Mouse (Mus musculus): ENCODE data around the gene Sostdc1. TPM values are rescaled to one million over a fixed set of nuclear protein-coding genes. Genes with fewer than 3 reads are reported as not detected.

Sostdc1 gene
- polyA plus RNA-seq (2016; fragmentation: Nextera tagmentation; extraction: Ambion mirVana) = 0.31 and 0.59 TPM in 2 replicates

DNA sequence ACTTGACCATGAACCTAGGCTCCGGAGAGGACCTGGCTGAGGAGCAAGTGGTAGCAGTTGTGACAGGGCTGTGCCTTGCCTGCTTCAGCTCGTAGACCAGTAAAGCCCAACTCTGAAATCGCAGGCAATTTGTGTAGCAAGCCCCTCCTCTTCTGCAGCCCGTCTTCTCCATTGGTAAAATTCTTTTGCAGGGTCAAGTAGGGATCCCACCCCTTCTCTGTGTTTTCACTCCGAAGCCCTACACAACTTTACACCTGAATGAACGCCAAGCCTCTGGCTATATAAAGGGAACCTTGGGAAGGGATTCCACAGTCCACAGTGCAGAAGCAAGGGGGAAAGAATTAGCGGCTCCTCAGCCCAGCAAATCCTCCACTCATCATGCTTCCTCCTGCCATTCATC, at the start of gene Sostdc1:
Sostdc1 (plus strand) TSS at position 224 of the 400 bp plus-strand sequence.
- H3K27me3 ChIP-seq (replicated peaks) = 0 out of 2 replicates have a peak, but pooled peaks cover 5% of the 10 kb centered on the region
- H3K4me3 ChIP-seq = peak within 1 kb of the TSS; percentile 24

DNA sequence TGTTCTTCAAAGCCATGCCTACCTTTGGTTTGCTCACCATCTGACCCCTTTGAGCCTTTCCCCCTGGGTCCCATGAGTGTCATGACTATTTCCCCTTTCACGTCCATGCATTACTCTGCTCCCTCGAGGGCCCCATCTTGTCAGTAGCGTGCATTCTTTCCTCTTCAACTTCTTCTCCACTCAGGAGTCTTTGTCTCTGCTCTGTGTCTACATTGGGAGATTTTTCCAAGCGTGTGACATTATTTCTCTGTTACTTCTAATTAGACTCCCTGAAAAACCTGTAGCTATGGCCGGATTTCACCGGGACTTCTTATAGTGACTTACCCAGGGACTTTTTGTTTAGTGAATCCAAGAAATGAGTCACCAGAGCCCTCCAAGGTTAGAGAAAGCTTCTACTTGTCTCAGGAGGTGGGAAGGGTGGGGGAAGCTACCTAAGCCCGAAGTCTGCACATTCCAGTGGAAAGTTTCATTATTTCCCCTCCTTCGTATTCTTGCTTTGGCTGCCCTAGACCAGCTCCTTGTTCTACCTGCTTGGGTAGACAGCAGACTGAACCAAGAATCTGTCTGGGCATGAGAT, 46.2 kb upstream of the Sostdc1 start:
- Histone ChIP-seq H3K27me3 (replicated peaks) (no peaks in the 10 kb centered on the region), H3K9ac (no peak overlapping the region), H3K4me3 (no peak overlapping the region), H3K4me2 (no peak overlapping the region), H3K27ac (ENCODE audit: poor library complexity, severe bottlenecking) (no peak overlapping the region), H3K36me3 (no peaks in the 10 kb centered on the region), H3K4me1 (replicated peaks) (no peaks in the 10 kb centered on the region), H3K9me3 (replicated peaks) (no peaks in the 10 kb centered on the region; the same call in 1 of the 2 replicates)
- ATAC-seq (ENCODE audit: insufficient number of reproducible peaks, low FRiP score) = no peak
- WGBS = 82% methylated on average over 8 of the region's 8 CpGs

More for the DNA sequence above, at the start of gene Sostdc1:
- Histone ChIP-seq H3K4me2 (peak within 1 kb of the TSS; percentile 59), H3K27ac (ENCODE audit: poor library complexity, severe bottlenecking) (no peak within 1 kb of the TSS), H3K9ac (no peak within 1 kb of the TSS), H3K9me3 (replicated peaks) (no peaks in the 10 kb centered on the region), H3K36me3 (no peaks in the 10 kb centered on the region), H3K4me1 (replicated peaks) (0 out of 2 replicates have a peak, but pooled peaks cover 2% of the 10 kb centered on the region)
- WGBS = 10% methylated on average over 7 of the region's 7 CpGs
- ATAC-seq (ENCODE audit: insufficient number of reproducible peaks, low FRiP score) = no peak

DNA sequence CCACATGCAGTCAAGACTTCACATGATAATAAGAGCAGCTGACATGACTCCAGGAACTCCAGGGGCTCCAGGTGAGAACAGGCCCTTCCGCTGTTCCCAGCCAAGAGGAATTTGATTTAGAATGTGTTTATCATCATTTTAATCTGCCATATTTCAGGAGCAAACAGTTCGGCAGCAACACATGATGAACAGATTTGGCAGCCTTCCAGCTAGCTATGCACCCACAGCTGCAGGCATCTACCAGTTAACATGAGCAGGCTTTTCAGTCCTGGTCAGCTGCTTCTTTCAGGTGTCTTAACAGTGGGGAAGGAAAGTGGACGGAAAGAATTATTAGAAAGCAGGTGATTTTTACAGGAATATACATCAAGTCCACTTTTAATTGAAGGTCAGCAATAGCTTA, 39.1 kb upstream of the Sostdc1 start:
- no peaks in the 10 kb centered on the region for H3K36me3 ChIP-seq
- ATAC-seq (ENCODE audit: insufficient number of reproducible peaks, low FRiP score) = no peak
- H3K9ac ChIP-seq = no peak overlapping the region
- H3K9me3 ChIP-seq (replicated peaks) = no peaks in the 10 kb centered on the region; the same call in 1 of the 2 replicates
- no peaks in the 10 kb centered on the region for H3K4me1 ChIP-seq (replicated peaks)
- no peak overlapping the region for H3K4me2 ChIP-seq
- 71% methylated on average over 3 of the region's 3 CpGs for WGBS
- H3K27me3 ChIP-seq (replicated peaks) = no peaks in the 10 kb centered on the region
- H3K4me3 ChIP-seq = no peak overlapping the region
- no peak overlapping the region for H3K27ac ChIP-seq (ENCODE audit: poor library complexity, severe bottlenecking)

DNA sequence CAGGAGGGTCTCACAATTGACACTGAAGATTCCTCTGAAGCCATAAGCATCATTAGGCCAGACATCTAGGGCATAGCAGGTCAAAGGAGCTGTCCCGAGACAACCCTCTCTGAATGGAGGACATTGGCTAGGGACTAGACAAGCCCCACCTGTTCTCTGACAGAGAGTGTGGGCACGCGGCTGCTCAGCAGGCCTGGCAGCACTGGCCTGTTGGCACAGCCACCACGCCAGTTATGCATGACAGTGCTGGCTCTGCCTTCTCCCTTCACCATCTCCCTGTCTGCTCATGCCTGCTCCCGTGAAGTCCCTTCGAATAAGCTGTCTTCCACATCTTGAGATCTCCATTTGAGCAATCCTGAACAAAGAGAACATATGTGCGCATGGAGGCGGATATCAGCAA, 24.3 kb upstream of the Sostdc1 start:
- H3K4me3 ChIP-seq = no peak overlapping the region
- H3K9ac ChIP-seq = no peak overlapping the region
- H3K27me3 ChIP-seq (replicated peaks) = no peaks in the 10 kb centered on the region
- H3K27ac ChIP-seq (ENCODE audit: poor library complexity, severe bottlenecking) = no peak overlapping the region
- no peaks in the 10 kb centered on the region for H3K9me3 ChIP-seq (replicated peaks)
- ATAC-seq (ENCODE audit: insufficient number of reproducible peaks, low FRiP score) = no peak
- WGBS = 82% methylated on average over 8 of the region's 8 CpGs
- no peaks in the 10 kb centered on the region for H3K4me1 ChIP-seq (replicated peaks)
- H3K4me2 ChIP-seq = no peak overlapping the region
- no peaks in the 10 kb centered on the region for H3K36me3 ChIP-seq

DNA sequence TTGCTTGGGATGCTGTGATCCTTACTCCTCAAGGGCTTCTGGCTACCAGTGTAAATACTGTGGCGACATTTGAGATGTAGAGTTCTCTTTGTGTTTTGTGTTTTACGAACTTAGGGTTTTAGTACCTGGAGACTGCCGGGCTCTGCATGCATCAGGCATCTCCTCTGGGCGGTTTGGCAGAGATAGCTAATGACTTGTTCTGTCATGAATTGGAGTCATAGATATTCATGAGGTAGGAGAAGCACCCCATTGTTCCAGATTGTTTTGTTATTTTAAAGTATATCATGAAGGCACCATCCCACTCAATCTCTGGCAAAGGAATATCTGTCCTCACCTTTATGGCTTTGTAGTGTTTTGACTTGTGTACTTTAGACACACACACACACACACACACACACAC, 23.5 kb upstream of the Sostdc1 start:
- H3K27ac ChIP-seq (ENCODE audit: poor library complexity, severe bottlenecking) = no peak overlapping the region
- 82% methylated on average over 4 of the region's 4 CpGs for WGBS

DNA sequence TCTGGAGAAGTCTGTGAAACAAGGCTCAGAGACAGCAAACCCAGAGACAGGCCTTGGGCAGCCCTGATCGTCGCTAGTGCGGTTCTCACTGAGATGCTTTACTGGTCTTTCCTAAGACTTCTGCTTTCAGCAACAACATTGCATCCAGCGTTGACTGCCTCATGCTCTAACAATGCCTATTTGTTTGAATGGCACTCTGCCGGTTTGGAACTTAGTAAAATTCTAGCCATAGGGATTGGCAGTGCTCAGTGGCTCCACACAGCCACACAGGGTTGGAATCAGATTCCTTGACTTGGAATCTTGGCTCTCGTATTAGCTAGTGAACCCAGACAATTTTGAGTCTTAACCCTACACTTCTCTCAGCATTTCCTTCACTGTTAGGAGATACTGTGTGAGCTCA, 22.6 kb upstream of the Sostdc1 start:
- 78% methylated on average over 6 of the region's 6 CpGs for WGBS

More for the DNA sequence above, 23.5 kb upstream of the Sostdc1 start:
- no peak overlapping the region for H3K4me3 ChIP-seq
- no peaks in the 10 kb centered on the region for H3K27me3 ChIP-seq (replicated peaks)
- no peaks in the 10 kb centered on the region for H3K9me3 ChIP-seq (replicated peaks)
- H3K9ac ChIP-seq = no peak overlapping the region
- H3K4me2 ChIP-seq = no peak overlapping the region
- H3K4me1 ChIP-seq (replicated peaks) = no peaks in the 10 kb centered on the region
- no peak for ATAC-seq (ENCODE audit: insufficient number of reproducible peaks, low FRiP score)
- H3K36me3 ChIP-seq = no peaks in the 10 kb centered on the region

DNA sequence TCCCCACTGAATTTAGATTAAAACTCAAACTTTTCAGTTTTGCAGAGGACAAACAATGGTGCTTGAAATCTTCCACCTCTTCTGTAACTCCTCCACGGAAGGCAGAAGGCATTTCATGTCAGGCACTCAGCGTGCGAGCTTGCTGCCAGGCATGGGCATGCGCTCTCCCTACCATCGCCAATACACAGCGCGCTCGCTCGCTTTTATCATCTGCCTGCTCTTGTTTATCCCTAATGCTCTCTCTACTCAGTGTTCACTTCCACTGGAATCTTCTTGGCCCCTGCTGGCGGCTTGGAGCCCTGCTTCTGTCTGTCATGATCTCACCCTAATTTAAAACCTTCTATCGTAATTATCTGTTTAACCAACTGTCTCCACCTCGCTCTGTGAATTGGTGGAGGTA, 11.6 kb upstream of the Sostdc1 start:
- Histone ChIP-seq H3K9me3 (replicated peaks) (no peaks in the 10 kb centered on the region), H3K9ac (no peak overlapping the region), H3K4me3 (no peak overlapping the region), H3K4me2 (no peak overlapping the region), H3K4me1 (replicated peaks) (no peaks in the 10 kb centered on the region), H3K27ac (ENCODE audit: poor library complexity, severe bottlenecking) (no peak overlapping the region), H3K36me3 (no peaks in the 10 kb centered on the region), H3K27me3 (replicated peaks) (no peaks in the 10 kb centered on the region)
- no peak for ATAC-seq (ENCODE audit: insufficient number of reproducible peaks, low FRiP score)
- WGBS = 74% methylated on average over 12 of the region's 12 CpGs

More for the DNA sequence above, 22.6 kb upstream of the Sostdc1 start:
- Histone ChIP-seq H3K9me3 (replicated peaks) (no peaks in the 10 kb centered on the region), H3K36me3 (no peaks in the 10 kb centered on the region), H3K27ac (ENCODE audit: poor library complexity, severe bottlenecking) (no peak overlapping the region), H3K9ac (no peak overlapping the region), H3K4me3 (no peak overlapping the region), H3K4me2 (no peak overlapping the region), H3K27me3 (replicated peaks) (no peaks in the 10 kb centered on the region), H3K4me1 (replicated peaks) (no peaks in the 10 kb centered on the region)
- no peak for ATAC-seq (ENCODE audit: insufficient number of reproducible peaks, low FRiP score)

DNA sequence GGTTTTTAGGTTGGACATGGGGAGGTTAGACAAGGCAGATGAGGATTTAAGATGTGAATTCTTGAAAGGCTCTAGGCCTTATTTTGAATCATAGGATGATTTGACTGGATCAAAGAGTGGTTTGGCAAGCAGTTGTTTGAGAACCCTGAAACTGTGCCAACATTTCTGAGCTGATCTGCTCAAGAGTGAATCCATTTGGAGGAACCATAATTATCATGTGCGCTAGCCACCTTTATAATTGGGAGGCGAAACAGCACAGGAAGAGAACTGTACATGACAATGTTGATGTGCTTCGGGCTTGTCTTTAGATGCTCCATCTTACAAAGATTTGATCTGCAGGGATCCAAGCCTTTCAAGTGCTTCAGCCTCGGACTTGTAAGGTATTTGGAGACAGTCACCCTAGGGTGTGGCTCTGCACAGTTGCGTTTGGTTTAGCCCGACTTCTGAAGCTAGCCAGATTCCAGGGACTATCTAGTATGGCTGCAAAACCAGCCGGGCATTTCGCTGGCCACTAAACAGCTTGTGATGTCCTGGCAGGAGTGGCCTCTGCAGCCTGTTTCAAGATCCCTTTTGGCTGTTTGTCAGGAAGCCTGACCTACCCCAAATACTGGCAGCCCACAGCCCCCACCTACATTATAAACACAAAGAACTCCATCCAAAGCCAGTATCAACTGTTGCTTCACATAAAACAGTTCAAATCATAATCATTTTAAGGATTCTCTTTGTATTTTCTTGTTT, 10.9 kb upstream of the Sostdc1 start:
- no peak overlapping the region for H3K4me3 ChIP-seq
- H3K9ac ChIP-seq = no peak overlapping the region
- no peaks in the 10 kb centered on the region for H3K36me3 ChIP-seq
- H3K4me2 ChIP-seq = no peak overlapping the region
- no peak for ATAC-seq (ENCODE audit: insufficient number of reproducible peaks, low FRiP score)
- WGBS = 66% methylated on average over 8 of the region's 8 CpGs
- no peaks in the 10 kb centered on the region for H3K9me3 ChIP-seq (replicated peaks)
- H3K4me1 ChIP-seq (replicated peaks) = no peaks in the 10 kb centered on the region
- H3K27me3 ChIP-seq (replicated peaks) = no peaks in the 10 kb centered on the region
- H3K27ac ChIP-seq (ENCODE audit: poor library complexity, severe bottlenecking) = no peak overlapping the region

DNA sequence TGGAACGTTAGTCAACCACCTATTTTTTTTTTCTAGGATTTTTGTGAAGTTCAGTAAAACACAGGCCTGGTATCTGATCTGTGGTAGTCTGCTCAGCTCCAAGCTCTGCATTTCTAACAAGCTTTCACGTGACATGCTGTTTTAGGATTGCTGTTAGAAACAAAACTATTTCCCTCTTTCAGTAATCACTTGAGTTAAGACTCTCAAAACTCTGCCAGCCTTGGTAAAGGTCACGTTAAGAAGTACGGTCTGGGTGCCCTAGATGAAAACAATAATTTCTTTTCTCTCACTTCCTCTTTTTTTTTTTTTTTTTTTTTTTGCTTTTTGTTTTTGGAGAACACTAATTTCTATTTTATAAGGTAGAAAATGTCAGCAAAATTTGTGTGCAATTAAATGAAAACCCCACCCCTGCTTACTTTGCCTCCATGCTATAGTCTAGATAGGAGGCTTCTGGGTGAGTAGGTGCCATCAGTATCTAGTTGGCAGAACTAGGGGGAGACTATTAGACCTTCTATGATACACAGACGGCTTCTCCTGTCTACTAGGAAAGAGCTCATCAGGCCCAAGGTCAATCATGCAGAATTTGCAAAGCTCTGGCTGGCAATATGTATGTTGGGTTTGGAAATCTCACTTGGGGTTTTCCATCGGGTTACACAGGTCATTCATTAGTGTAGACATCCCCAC, 5.1 kb upstream of the Sostdc1 start:
- no peak for ATAC-seq (ENCODE audit: insufficient number of reproducible peaks, low FRiP score)
- no peaks in the 10 kb centered on the region for H3K27me3 ChIP-seq (replicated peaks)
- H3K9ac ChIP-seq = no peak overlapping the region
- H3K4me1 ChIP-seq (replicated peaks) = no peaks in the 10 kb centered on the region
- no peaks in the 10 kb centered on the region for H3K9me3 ChIP-seq (replicated peaks)
- no peak overlapping the region for H3K4me2 ChIP-seq
- no peak overlapping the region for H3K4me3 ChIP-seq
- H3K27ac ChIP-seq (ENCODE audit: poor library complexity, severe bottlenecking) = no peak overlapping the region
- WGBS = 76% methylated on average over 6 of the region's 6 CpGs
- no peaks in the 10 kb centered on the region for H3K36me3 ChIP-seq

DNA sequence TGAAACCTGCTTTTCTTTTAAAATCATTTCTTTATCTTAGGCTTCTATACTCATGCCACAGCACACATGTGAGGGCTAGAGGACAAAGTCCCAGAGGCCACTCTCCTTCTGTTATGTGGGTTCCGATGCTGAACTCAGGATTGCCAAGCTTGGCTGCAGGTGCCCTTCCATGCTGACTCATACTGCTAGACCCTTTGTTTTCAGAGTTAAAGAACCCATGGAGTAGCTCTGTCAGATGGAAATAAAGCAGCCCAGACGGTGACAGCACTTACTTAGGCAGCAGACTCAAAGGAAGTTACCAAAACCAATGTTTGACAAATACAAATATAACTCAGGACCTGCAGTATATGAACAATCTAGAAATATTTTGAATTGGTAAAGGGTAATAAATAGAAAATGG, 924 bp upstream of the Sostdc1 start:
- H3K27me3 ChIP-seq (replicated peaks) = 0 out of 2 replicates have a peak, but pooled peaks cover 5% of the 10 kb centered on the region
- WGBS = 42% methylated on average over 2 of the region's 2 CpGs
- H3K4me2 ChIP-seq = no peak overlapping the region
- no peak overlapping the region for H3K9ac ChIP-seq
- H3K4me1 ChIP-seq (replicated peaks) = 0 out of 2 replicates have a peak, but pooled peaks cover 2% of the 10 kb centered on the region
- no peaks in the 10 kb centered on the region for H3K36me3 ChIP-seq
- H3K9me3 ChIP-seq (replicated peaks) = no peaks in the 10 kb centered on the region
- ATAC-seq (ENCODE audit: insufficient number of reproducible peaks, low FRiP score) = no peak
- no peak overlapping the region for H3K27ac ChIP-seq (ENCODE audit: poor library complexity, severe bottlenecking)
- H3K4me3 ChIP-seq = no peak overlapping the region

DNA sequence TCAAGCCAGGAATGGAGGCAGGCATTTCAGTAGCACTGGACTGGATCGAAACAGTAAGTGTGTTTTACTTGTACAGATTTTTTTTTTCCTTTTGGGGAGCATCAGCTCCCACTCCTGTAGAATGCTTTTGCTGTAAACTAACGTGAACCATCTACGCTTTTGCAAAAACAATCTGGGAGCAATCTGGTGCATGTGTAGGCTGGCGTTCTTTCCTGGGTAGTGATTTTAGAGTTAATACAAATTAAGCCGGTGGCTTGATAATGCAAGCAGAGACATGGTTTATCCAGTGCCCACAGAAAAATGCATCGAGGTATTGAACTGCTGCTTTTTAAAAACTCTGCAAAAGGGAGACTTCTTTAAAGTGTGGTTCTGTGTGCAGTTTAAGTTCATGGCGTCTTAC, 507 bp downstream of the Sostdc1 start:
- H3K4me1 ChIP-seq (replicated peaks) = 0 out of 2 replicates have a peak, but pooled peaks cover 2% of the 10 kb centered on the region
- ATAC-seq (ENCODE audit: insufficient number of reproducible peaks, low FRiP score) = no peak
- H3K36me3 ChIP-seq = no peaks in the 10 kb centered on the region
- H3K27ac ChIP-seq (ENCODE audit: poor library complexity, severe bottlenecking) = no peak overlapping the region
- 72% methylated on average over 7 of the region's 7 CpGs for WGBS
- H3K4me2 ChIP-seq = peak overlapping the region; percentile 59; the same call in 1 of the 2 replicates
- H3K4me3 ChIP-seq = peak overlapping the region; percentile 24; the same call in 1 of the 2 replicates
- 0 out of 2 replicates have a peak, but pooled peaks cover 5% of the 10 kb centered on the region for H3K27me3 ChIP-seq (replicated peaks)
- no peaks in the 10 kb centered on the region for H3K9me3 ChIP-seq (replicated peaks)
- no peak overlapping the region for H3K9ac ChIP-seq
